32 mouse cellular contexts compared by ENCODE assay signal in genomic region chr13:25554962-25555361, GRCm38 (mm10).
"Had no signal": no experiment of that assay in that cellular context is flagged by ENCODE, and none has a peak within 500 bp of the region (broad histone marks: within the 10 kb centered on the region; RNA-seq: fewer than 3 reads in every experiment).

No protein-coding gene starts in this region.

- H3K4me2 ChIP-seq: heart, embryonic 11.5 days; heart, embryonic 12.5 days; heart, embryonic 13.5 days; heart, embryonic 15.5 days; hindbrain, embryonic 12.5 days; hindbrain, embryonic 13.5 days; hindbrain, embryonic 14.5 days; hindbrain, embryonic 15.5 days; intestine, embryonic 15.5 days; kidney, embryonic 15.5 days had no signal

- H3K4me1 ChIP-seq: heart, embryonic 10.5 days; heart, embryonic 12.5 days; heart, embryonic 13.5 days; heart, embryonic 15.5 days; hindbrain, embryonic 12.5 days; hindbrain, embryonic 13.5 days; hindbrain, embryonic 15.5 days; intestine, embryonic 15.5 days; kidney, embryonic 15.5 days had no signal

- H3K27me3 ChIP-seq: heart, embryonic 12.5 days; heart, embryonic 13.5 days; heart, embryonic 15.5 days; hindbrain, embryonic 12.5 days; hindbrain, embryonic 13.5 days; hindbrain, embryonic 15.5 days; intestine, embryonic 15.5 days; kidney, embryonic 15.5 days had no signal

- H3K9me3 ChIP-seq: heart, embryonic 10.5 days; heart, embryonic 12.5 days; heart, embryonic 13.5 days; heart, embryonic 15.5 days; hindbrain, embryonic 12.5 days; hindbrain, embryonic 13.5 days; hindbrain, embryonic 15.5 days; intestine, embryonic 15.5 days; kidney, embryonic 15.5 days had no signal

- DNase-seq: heart, postnatal 10 days; heart, postnatal 14 days; heart, postnatal 36 days; heart, postnatal 4 days; kidney, adult 11 months; kidney, adult 18-20 months; kidney, adult 2 months; kidney, adult 8-10 months; kidney, adult 9 months; kidney, postnatal 10 days; kidney, postnatal 14 days; kidney, postnatal 25 days; kidney, postnatal 4 days; layer of hippocampus, adult 9-11 months; layer of hippocampus, postnatal 36 days had no signal

- H3K36me3 ChIP-seq: heart, embryonic 10.5 days; heart, embryonic 12.5 days; heart, embryonic 13.5 days; heart, embryonic 15.5 days; hindbrain, embryonic 12.5 days; hindbrain, embryonic 13.5 days; hindbrain, embryonic 15.5 days; intestine, embryonic 15.5 days; kidney, embryonic 15.5 days had no signal

- H3K9ac ChIP-seq: heart, embryonic 12.5 days; heart, embryonic 13.5 days; heart, embryonic 15.5 days; hindbrain, embryonic 12.5 days; hindbrain, embryonic 13.5 days; hindbrain, embryonic 14.5 days; hindbrain, embryonic 15.5 days; intestine, embryonic 15.5 days; kidney, embryonic 15.5 days had no signal

- ATAC-seq: inflammation-experienced regulatory T-cells, adult 6 months; intestine, embryonic 15.5 days; intestine, embryonic 16.5 days; intestine, postnatal 0 days had no signal

- H3K4me3 ChIP-seq: heart, embryonic 10.5 days; heart, embryonic 12.5 days; heart, embryonic 13.5 days; heart, embryonic 15.5 days; hindbrain, embryonic 12.5 days; hindbrain, embryonic 13.5 days; hindbrain, embryonic 15.5 days; intestine, embryonic 15.5 days; kidney, embryonic 15.5 days; layer of hippocampus, adult 2 months; left cerebral cortex, adult 2 months had no signal

- H3K27ac ChIP-seq: heart, embryonic 10.5 days; heart, embryonic 13.5 days; heart, embryonic 15.5 days; hindbrain, embryonic 12.5 days; hindbrain, embryonic 13.5 days; hindbrain, embryonic 14.5 days; hindbrain, embryonic 15.5 days; intestine, embryonic 15.5 days; kidney, embryonic 15.5 days; kidney, postnatal 0 days; layer of hippocampus, adult 2 months; left cerebral cortex, adult 2 months had no signal
